Mouse (Mus musculus): Measurements from ENCODE around the gene 6430531B16Rik.

DNA sequence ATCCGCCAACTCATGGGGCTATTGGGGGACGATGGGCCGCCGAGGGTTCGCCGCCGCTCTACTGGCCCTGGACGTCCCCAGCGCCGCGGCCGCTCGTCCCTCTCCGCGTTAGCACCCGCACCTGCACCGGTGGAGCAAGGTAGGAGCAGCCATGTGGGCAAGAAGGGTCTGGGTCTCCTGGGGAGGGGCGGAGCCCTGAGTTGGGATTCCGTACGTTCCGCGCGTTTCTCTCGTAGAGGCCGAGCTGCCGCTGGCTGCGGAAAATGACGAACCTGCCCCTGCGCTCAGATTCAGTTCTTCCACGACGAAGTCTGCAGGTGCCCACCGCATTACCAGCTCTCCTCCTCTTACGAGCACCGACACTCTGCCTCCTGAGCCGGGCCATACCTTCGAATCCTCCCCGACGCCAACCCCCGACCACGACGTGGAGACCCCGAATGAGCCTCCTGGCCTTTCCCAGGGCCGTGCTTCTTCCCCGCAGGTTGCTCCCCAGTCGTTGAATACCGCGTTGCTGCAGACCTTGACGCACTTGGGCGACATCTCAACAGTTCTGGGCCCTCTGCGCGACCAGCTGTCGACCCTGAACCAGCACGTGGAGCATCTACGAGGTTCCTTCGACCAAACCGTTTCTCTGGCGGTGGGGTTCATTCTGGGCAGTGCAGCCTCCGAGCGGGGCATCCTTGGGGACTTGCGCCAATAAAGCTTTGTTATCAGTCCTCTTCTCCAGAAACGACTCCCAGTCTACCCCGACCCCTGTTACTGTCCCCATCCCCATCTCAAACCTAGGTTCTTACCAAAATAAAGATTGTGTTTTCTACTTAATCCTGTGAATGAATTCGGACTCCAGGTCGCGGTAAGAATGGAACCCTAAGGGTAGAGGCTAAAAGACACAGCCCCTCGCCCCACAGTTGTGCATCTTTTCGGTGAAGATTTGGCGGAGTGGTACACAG, 34.0 kb downstream of the 6430531B16Rik start:
- no peak for TF ChIP-seq CTCF (IDR thresholded peaks at IDR 0.05; ENCODE audit: borderline replicate concordance, extremely low read depth, insufficient read depth, insufficient read length)
- TF ChIP-seq POLR2A (IDR thresholded peaks at IDR 0.05; ENCODE audit: borderline replicate concordance, extremely low read depth, insufficient read depth, insufficient read length, poor library complexity, severe bottlenecking), result no peak
